Mouse (Mus musculus): ENCODE results near the gene Tbx4. TPM values are rescaled to one million over a fixed set of nuclear protein-coding genes. Genes with fewer than 3 reads are reported as not detected.

Tbx4 gene
- polyA plus RNA-seq, 1 experiment from 2014 or later, result 36.3 TPM

Other genes with a start within 250 kb of the Tbx4 start
- gene Tbx2, start 53.9 kb upstream of the Tbx4 start, polyA plus RNA-seq (2014; fragmentation: Nextera tagmentation; extraction: Ambion mirVana), result 11.3 and 14.9 TPM in 2 replicates
- gene Gm11444, start 36.1 kb upstream of the Tbx4 start, polyA plus RNA-seq (2014; fragmentation: Nextera tagmentation; extraction: Ambion mirVana), result not detected in 2 replicates

All from limb, embryonic 11.5 days (tissue).